Mouse (Mus musculus) liver, adult 2 months (tissue): ENCODE measurements around the gene Col4a1.

Experiments used
- CTCF ChIP-seq: fragments of 200-500 bp; IDR thresholded peaks from 2 replicates; pipeline ENCODE4 v1.5.1; 2011; ENCODE audit warnings: low read depth, low read length, control low read depth
- POLR2A ChIP-seq: fragments of 200-500 bp; IDR thresholded peaks from 2 replicates; pipeline ENCODE4 v1.6.1; 2011; ENCODE audit warnings: low read length, control low read depth; ENCODE audit not compliant: insufficient read depth; ENCODE audit errors: extremely low read depth

GRCm38 (mm10) chr8:11225577-11226434, 86.8 kb downstream of the Col4a1 start:
- TF ChIP-seq POLR2A (no peak), CTCF (no peak)
